Mouse (Mus musculus): ENCODE measurements at regions not wholly inside any gene's neighbourhood (a gene's known extent, or its start where the extent isn't known, plus 50 kb on each side); places are given as distances from the start of the nearest gene placed in this dataset.

DNA sequence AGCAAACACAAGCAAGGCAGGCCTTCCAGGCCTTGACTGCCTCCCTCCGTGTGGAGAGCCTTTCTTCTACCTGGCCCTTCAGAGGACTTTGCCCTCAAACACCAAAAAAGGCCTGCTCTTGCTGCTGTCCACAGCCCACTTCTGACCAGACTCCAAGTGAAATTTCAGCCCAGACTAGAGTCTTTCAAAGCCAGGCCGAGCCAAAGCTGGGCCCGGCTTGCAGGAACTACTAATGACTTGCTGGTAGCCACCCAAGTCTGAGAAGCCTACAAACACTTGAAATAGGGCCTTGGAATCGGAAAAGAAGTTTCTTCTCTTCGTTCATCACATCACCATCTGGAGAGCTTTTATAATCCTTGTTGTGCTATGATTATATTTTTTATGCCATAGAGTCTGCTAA, 304.9 kb downstream of the Cog6 start:
- TF ChIP-seq CTCF (conservative IDR thresholded peaks at IDR 0.05; ENCODE audit: low read length): no peak
- no peak for TF ChIP-seq NANOG (IDR thresholded peaks at IDR 0.05; ENCODE audit: borderline replicate concordance, low read length)
- no peak for TF ChIP-seq POU5F1 (IDR thresholded peaks at IDR 0.05; ENCODE audit: borderline replicate concordance, low read length)
